21 mouse cellular contexts compared by ENCODE assay signal in the genomic region with DNA sequence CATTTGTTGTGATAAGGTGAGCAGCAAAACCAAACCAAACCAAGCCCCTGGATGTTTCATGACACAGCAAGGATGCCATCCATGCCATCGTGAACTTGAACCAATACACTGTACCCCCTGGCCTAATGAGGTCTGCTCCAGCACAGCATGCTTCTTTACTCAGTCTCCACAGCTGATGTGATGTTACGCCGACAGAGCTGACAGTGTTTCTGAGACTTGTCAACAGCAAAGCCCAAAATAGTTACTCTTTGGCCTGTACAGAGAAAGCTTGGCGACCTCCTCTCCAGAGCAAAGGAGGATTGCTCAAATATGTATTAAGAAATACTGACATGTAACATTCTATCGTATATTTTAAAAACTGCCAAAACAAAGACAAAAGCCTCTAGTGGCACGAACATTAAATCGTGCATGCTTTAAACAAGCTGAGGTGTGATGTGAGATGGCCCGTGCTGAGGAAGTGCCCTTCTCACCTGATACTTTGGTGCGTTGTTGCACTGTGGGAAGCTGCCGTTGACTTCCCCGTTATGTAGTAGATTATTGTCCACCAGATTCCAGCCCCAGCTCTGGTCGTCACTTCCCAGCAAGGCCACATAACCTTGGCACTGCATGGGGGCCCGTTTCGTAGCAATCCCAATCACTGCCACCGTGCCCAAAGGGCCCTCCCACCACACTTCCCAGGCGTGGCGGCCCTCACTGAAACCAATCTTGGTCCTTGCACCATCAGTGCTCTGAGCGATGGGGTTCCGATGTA. TPM values are rescaled to one million over a fixed set of nuclear protein-coding genes. Genes with fewer than 3 reads are reported as not detected.
A peak's percentile ranks its signal among the peaks of the same experiment; 100 is the strongest.
DNase-seq lines count a peak whose midpoint lies in the region; ATAC-seq lines count a peak whose summit lies in the region.
"Had no signal": no experiment of that assay in that cellular context is flagged by ENCODE, and none has a peak within 500 bp of the region (broad histone marks: within the 10 kb centered on the region; RNA-seq: fewer than 3 reads in every experiment).

No protein-coding gene starts in this region.

- H3K27ac ChIP-seq in heart, embryonic 13.5 days (replicated peaks), result peak overlapping the region; percentile 91
- H3K27ac ChIP-seq in lung, embryonic 15.5 days, result 0 out of 2 replicates have a peak overlapping the region, but pooled peaks have one; percentile 15
- H3K27ac ChIP-seq: embryonic facial prominence, embryonic 12.5 days; hindbrain, embryonic 13.5 days; intestine, embryonic 15.5 days; kidney, embryonic 15.5 days; limb, embryonic 10.5 days; liver, embryonic 13.5 days; neural tube, embryonic 13.5 days had no signal

- ATAC-seq in heart, embryonic 13.5 days (ENCODE audit: extremely low read depth, insufficient number of reproducible peaks, low FRiP score, low TSS enrichment), result no peak; the same call in 1 of the 2 replicates
- peak; percentile 39; the same call in 1 of the 2 replicates for ATAC-seq in lung, embryonic 15.5 days (ENCODE audit: borderline replicate concordance, extremely low read depth, low FRiP score, low TSS enrichment)
- ATAC-seq in activated CD4-positive, CD25-positive, alpha-beta regulatory T cell, adult 4 months, result no peak
- ATAC-seq: intestine, embryonic 15.5 days; Patski had no signal

- peaks cover 44% of the 10 kb centered on the region for H3K4me1 ChIP-seq in heart, embryonic 13.5 days
- H3K4me1 ChIP-seq in lung, embryonic 15.5 days, result 0 out of 2 replicates have a peak, but pooled peaks cover 2% of the 10 kb centered on the region
- H3K4me1 ChIP-seq: embryonic facial prominence, embryonic 12.5 days; hindbrain, embryonic 13.5 days; intestine, embryonic 15.5 days; kidney, embryonic 15.5 days; limb, embryonic 10.5 days had no signal

- intact Hi-C loops in heart, postnatal 25 days (cut with DNase I), result no loop called here

- H3K9ac ChIP-seq in heart, embryonic 13.5 days, result 0 out of 2 replicates have a peak overlapping the region, but pooled peaks have one; percentile 25
- H3K9ac ChIP-seq in lung, embryonic 15.5 days, result no peak overlapping the region
- H3K9ac ChIP-seq: embryonic facial prominence, embryonic 12.5 days; hindbrain, embryonic 13.5 days; intestine, embryonic 15.5 days; kidney, embryonic 15.5 days; liver, embryonic 13.5 days; neural tube, embryonic 13.5 days had no signal

- H3K27me3 ChIP-seq in heart, embryonic 13.5 days (replicated peaks), result no peaks in the 10 kb centered on the region
- no peaks in the 10 kb centered on the region for H3K27me3 ChIP-seq in lung, embryonic 15.5 days
- H3K27me3 ChIP-seq: embryonic facial prominence, embryonic 12.5 days; hindbrain, embryonic 13.5 days; intestine, embryonic 15.5 days; kidney, embryonic 15.5 days; liver, embryonic 13.5 days; neural tube, embryonic 13.5 days; Patski had no signal

- H3K9me3 ChIP-seq in heart, embryonic 13.5 days, result no peaks in the 10 kb centered on the region
- H3K9me3 ChIP-seq in lung, embryonic 15.5 days, result no peaks in the 10 kb centered on the region
- H3K9me3 ChIP-seq: embryonic facial prominence, embryonic 12.5 days; hindbrain, embryonic 13.5 days; intestine, embryonic 15.5 days; kidney, embryonic 15.5 days; limb, embryonic 10.5 days; liver, embryonic 13.5 days; neural tube, embryonic 13.5 days had no signal

- no peak overlapping the region for H3K4me3 ChIP-seq in heart, embryonic 13.5 days
- H3K4me3 ChIP-seq in lung, embryonic 15.5 days, result no peak overlapping the region
- H3K4me3 ChIP-seq: embryonic facial prominence, embryonic 12.5 days; hindbrain, embryonic 13.5 days; intestine, embryonic 15.5 days; kidney, embryonic 15.5 days; limb, embryonic 10.5 days; liver, embryonic 13.5 days; neural tube, embryonic 13.5 days had no signal

- DNase-seq in heart, adult 11 months, result peak; percentile 92
- DNase-seq in heart, postnatal 25 days (ENCODE audit: low spot score), result no peak
- DNase-seq in spleen, adult 12 weeks (ENCODE audit: low spot score), result no peak
- DNase-seq in embryo, embryonic 10.5 days (ENCODE audit: low spot score), result no peak
- DNase-seq: cerebellum, adult 11 months; gastrocnemius, postnatal 36 days; liver, embryonic 13.5 days; spleen, adult 18-20 months had no signal

- 52% methylated on average over 19 of the region's 19 CpGs for WGBS in heart, embryonic 13.5 days
- WGBS in lung, embryonic 15.5 days, result 61% methylated on average over 19 of the region's 19 CpGs

- H3K4me2 ChIP-seq in heart, embryonic 13.5 days, result peak overlapping the region; percentile 28; the same call in 1 of the 2 replicates
- no peak overlapping the region for H3K4me2 ChIP-seq in lung, embryonic 15.5 days
- H3K4me2 ChIP-seq: embryonic facial prominence, embryonic 12.5 days; hindbrain, embryonic 13.5 days; intestine, embryonic 15.5 days; kidney, embryonic 15.5 days; liver, embryonic 13.5 days; neural tube, embryonic 13.5 days had no signal

- H3K36me3 ChIP-seq in heart, embryonic 13.5 days, result peaks cover 54% of the 10 kb centered on the region
- H3K36me3 ChIP-seq in lung, embryonic 15.5 days, result peaks cover 24% of the 10 kb centered on the region

RNA-seq across cellular contexts. Expression of gene Fbxo45, which starts 8.9 kb away (rescaled TPM):
- total RNA-seq in heart, postnatal 25 days (2021), result 10 to 100 TPM; 12.8 to 13.1 TPM
- 3.7 and 5.8 TPM in 2 replicates for polyA plus RNA-seq in heart, embryonic 13.5 days (2015; fragmentation: Nextera tagmentation; extraction: Ambion mirVana)
- polyA plus RNA-seq in lung, embryonic 15.5 days (2015; fragmentation: Nextera tagmentation; extraction: Ambion mirVana), result 16.6 and 17.2 TPM in 2 replicates
- polyA plus RNA-seq in activated CD4-positive, CD25-positive, alpha-beta regulatory T cell, adult 4 months (2017; shearing (Covaris generic)), result 1 to 10 TPM; 3.5 to 4.2 TPM

RNA-seq across cellular contexts. Expression of gene Wdr53, which starts 8.9 kb away (rescaled TPM):
- 1 to 10 TPM; 7.2 to 7.8 TPM for total RNA-seq in heart, postnatal 25 days (2021)
- 8.4 and 11.0 TPM in 2 replicates for polyA plus RNA-seq in heart, embryonic 13.5 days (2015; fragmentation: Nextera tagmentation; extraction: Ambion mirVana)
- 19.5 TPM in 2 replicates for polyA plus RNA-seq in lung, embryonic 15.5 days (2015; fragmentation: Nextera tagmentation; extraction: Ambion mirVana)
- polyA plus RNA-seq in activated CD4-positive, CD25-positive, alpha-beta regulatory T cell, adult 4 months (2017; shearing (Covaris generic)), result 10 to 100 TPM; 12.5 to 16.2 TPM

RNA-seq across cellular contexts. Expression of gene Smco1, which starts 33.2 kb away (rescaled TPM):
- total RNA-seq in heart, postnatal 25 days (2021), result 10 to 100 TPM; 25.6 to 30.3 TPM
- 0.17 and 0.20 TPM in 2 replicates for polyA plus RNA-seq in heart, embryonic 13.5 days (2015; fragmentation: Nextera tagmentation; extraction: Ambion mirVana)
- polyA plus RNA-seq in lung, embryonic 15.5 days (2015; fragmentation: Nextera tagmentation; extraction: Ambion mirVana), result 0.11 TPM in 1 of 2 replicates, not detected in the other
- not detected for polyA plus RNA-seq in activated CD4-positive, CD25-positive, alpha-beta regulatory T cell, adult 4 months (2017; shearing (Covaris generic))
- total RNA-seq: megakaryocyte-erythroid progenitor cell, adult 5-6 weeks; monocyte, adult 5-6 weeks had no signal
- polyA plus RNA-seq: embryonic facial prominence, embryonic 12.5 days; intestine, embryonic 15.5 days; kidney, embryonic 15.5 days; limb, embryonic 10.5 days; liver, embryonic 13.5 days; neural tube, embryonic 13.5 days had no signal

RNA-seq across cellular contexts. Expression of gene Rnf168, which starts 39.2 kb away (rescaled TPM):
- total RNA-seq in heart, postnatal 25 days (2021), result 10 to 100 TPM; 13.2 to 15.0 TPM
- polyA plus RNA-seq in heart, embryonic 13.5 days (2015; fragmentation: Nextera tagmentation; extraction: Ambion mirVana), result 17.6 and 18.0 TPM in 2 replicates
- 35.8 and 36.7 TPM in 2 replicates for polyA plus RNA-seq in lung, embryonic 15.5 days (2015; fragmentation: Nextera tagmentation; extraction: Ambion mirVana)
- polyA plus RNA-seq in activated CD4-positive, CD25-positive, alpha-beta regulatory T cell, adult 4 months (2017; shearing (Covaris generic)), result 10 to 100 TPM; 10.1 to 12.7 TPM

RNA-seq across cellular contexts. Expression of gene Bex6, which starts 58.5 kb away (rescaled TPM):
- not detected for total RNA-seq in heart, postnatal 25 days (2021)
- not detected in 2 replicates for polyA plus RNA-seq in heart, embryonic 13.5 days (2015; fragmentation: Nextera tagmentation; extraction: Ambion mirVana)
- polyA plus RNA-seq in lung, embryonic 15.5 days (2015; fragmentation: Nextera tagmentation; extraction: Ambion mirVana), result 0.20 and 0.36 TPM in 2 replicates
- polyA plus RNA-seq in activated CD4-positive, CD25-positive, alpha-beta regulatory T cell, adult 4 months (2017; shearing (Covaris generic)), result not detected
- total RNA-seq: gastrocnemius, postnatal 36 days had no signal
- polyA plus RNA-seq: frontal cortex, adult 2 months; hindbrain, embryonic 13.5 days; kidney, embryonic 15.5 days; neural tube, embryonic 13.5 days; Patski had no signal
